Mouse (Mus musculus): ENCODE measurements at regions not wholly inside any gene's neighbourhood (a gene's known extent, or its start where the extent isn't known, plus 50 kb on each side); places are given as distances from the start of the nearest gene placed in this dataset.
A peak's percentile ranks its signal among the peaks of the same experiment; 100 is the strongest.

- peak; percentile 44 for DNase-seq
Measured at GRCm38 (mm10) chr1:105116231-105116630, 240.3 kb downstream of the Rnf152 start.

GRCm38 (mm10) chr1:105115391-105115790 lies 241.1 kb downstream of the Rnf152 start:
- peak; percentile 45 for DNase-seq

GRCm38 (mm10) chr1:105114835-105115234 lies 241.7 kb downstream of the Rnf152 start:
- DNase-seq, result peak; percentile 73

GRCm38 (mm10) chr1:105112762-105113525 lies 243.6 kb downstream of the Rnf152 start:
- DNase-seq, result no peak

GRCm38 (mm10) chr1:105111236-105111635 lies 245.3 kb downstream of the Rnf152 start:
- DNase-seq, result no peak

GRCm38 (mm10) chr1:105110581-105111210 lies 245.8 kb downstream of the Rnf152 start:
- DNase-seq, result no peak

GRCm38 (mm10) chr1:105107836-105108235 lies 248.7 kb downstream of the Rnf152 start:
- no peak for DNase-seq

GRCm38 (mm10) chr1:105107257-105107656 lies 249.3 kb downstream of the Rnf152 start:
- DNase-seq, result no peak

GRCm38 (mm10) chr1:105105211-105105610 lies 251.3 kb downstream of the Rnf152 start:
- DNase-seq, result no peak

- no peak for DNase-seq
Measured at GRCm38 (mm10) chr1:105095091-105095490, 261.4 kb downstream of the Rnf152 start.

GRCm38 (mm10) chr1:105094500-105094899 lies 262.0 kb downstream of the Rnf152 start:
- DNase-seq, result no peak

GRCm38 (mm10) chr1:105093875-105094274 lies 262.6 kb downstream of the Rnf152 start:
- no peak for DNase-seq

- peak; percentile 29 for DNase-seq
Measured at GRCm38 (mm10) chr1:105093012-105093411, 263.5 kb downstream of the Rnf152 start.

GRCm38 (mm10) chr1:105092309-105092904 lies 264.1 kb downstream of the Rnf152 start:
- peak; percentile 24 for DNase-seq

- peak; percentile 28 for DNase-seq
Measured at GRCm38 (mm10) chr1:105088765-105089520, 267.6 kb downstream of the Rnf152 start.

GRCm38 (mm10) chr1:105087623-105088022 lies 268.9 kb downstream of the Rnf152 start:
- no peak for DNase-seq

GRCm38 (mm10) chr1:105084556-105084955 lies 272.0 kb downstream of the Rnf152 start:
- no peak for DNase-seq

- no peak for DNase-seq
Measured at GRCm38 (mm10) chr1:105083551-105084103, 272.9 kb downstream of the Rnf152 start.

- no peak for DNase-seq
Measured at GRCm38 (mm10) chr1:105082823-105083550, 273.5 kb downstream of the Rnf152 start.

- no peak for DNase-seq
Measured at GRCm38 (mm10) chr1:105081942-105082341, 274.6 kb downstream of the Rnf152 start.

GRCm38 (mm10) chr1:105079437-105079836 lies 277.1 kb downstream of the Rnf152 start:
- DNase-seq, result no peak

- DNase-seq, result no peak
Measured at GRCm38 (mm10) chr1:105075728-105076127, 280.8 kb downstream of the Rnf152 start.

Measured in kidney, adult 11 months (tissue).